Mouse (Mus musculus) thymus, postnatal 4 days (tissue): ENCODE results near the gene Kif2c.

Experiments used
- DNase-seq: peaks from one replicate; pipeline ENCODE4 v3.0.0; 2021

Gene Kif2c

GRCm38 (mm10) chr4:117133817-117134600 is 48.4 kb downstream of the Kif2c start, which contains the start of gene Plk3:
TSS of gene Plk3 (minus strand) at chr4:117133963.
- DNase-seq, result peak; percentile 98

- no peak for DNase-seq
These were observed 49.1 kb downstream of the Kif2c start for GRCm38 (mm10) chr4:117133366-117133796.

GRCm38 (mm10) chr4:117132794-117133143 is 49.7 kb downstream of the Kif2c start:
- no peak for DNase-seq

DNA sequence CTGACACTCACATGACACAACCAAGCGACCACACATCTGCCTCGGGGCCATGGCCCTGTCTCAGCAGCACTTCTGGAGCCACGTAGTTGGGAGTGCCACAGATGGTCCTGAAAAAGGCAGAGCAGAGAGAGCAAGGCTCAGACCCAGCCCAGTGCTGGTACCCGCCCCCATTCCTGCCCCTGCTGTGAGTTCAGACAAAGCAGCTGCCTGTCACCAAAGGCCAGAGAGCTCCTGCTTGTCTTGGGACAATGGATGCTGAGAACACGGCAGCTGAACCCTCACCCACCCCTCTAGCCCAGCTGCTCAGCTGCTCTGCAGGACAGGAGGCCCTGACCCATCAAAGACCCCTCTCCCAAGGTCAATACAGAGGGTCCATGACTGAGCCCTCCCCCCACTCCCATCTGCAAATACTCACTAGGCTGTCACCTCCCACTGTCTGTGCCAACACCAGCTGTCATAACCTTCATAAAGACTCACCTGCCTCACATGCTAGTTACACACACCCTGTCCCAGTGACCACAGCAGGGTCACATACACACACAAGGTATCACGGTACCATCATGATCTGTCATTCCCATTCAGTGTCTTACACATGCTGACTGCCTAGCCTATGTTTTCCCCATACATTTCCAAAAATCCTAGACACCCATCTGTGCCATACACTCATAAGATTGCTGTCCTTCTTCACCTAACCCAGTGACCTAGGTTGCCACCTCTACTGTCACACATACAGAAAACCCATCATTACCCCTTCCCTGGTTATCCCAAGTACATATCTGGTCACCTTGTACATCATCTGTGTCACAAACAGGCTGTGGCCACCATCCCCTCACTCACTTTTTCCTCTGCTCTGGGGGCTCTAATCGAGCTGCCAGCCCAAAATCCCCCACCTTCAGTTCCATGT is 50.3 kb downstream of the Kif2c start:
- no peak for DNase-seq

DNA sequence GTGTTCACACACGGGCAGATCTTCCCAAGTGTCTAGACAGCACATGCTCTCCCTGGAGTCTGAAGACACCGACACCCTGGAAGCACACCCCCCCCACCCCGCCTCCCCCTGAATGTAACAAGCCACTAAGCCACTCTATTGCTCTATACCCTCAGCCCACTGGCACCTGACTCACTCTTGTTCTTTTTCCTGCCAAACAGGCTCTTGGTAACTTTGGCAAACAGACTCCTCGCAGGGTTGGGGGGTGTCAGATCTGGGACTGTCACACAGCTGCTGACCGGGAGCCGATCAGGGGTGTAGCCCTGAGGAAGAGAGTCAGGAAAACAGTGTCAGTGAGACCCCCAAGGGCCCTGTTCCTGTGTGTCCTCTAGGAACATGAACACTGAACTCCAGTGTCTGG is 51.2 kb downstream of the Kif2c start:
- no peak for DNase-seq

DNA sequence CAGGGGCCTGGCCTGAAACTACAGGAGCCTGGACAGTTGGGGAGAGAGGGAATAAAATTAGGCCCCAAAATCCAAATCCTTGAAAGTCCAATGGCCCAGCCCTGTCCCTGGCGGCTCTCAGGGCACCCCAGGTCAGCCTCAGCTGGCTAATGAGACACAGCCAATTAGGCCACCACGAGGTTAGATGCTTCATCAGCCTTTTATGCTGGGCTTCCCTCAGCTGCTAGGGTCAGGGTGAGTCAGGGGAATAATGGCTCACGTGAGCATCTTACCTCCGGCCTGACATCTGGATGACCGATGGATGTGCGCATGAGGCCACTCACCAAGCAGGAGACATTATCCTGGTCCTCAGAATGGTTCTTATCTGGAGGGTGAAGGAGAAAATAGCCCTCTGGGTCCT is 51.6 kb downstream of the Kif2c start:
- DNase-seq, result no peak

- DNase-seq, result no peak
These were observed 54.3 kb downstream of the Kif2c start for GRCm38 (mm10) chr4:117127991-117128686.

DNA sequence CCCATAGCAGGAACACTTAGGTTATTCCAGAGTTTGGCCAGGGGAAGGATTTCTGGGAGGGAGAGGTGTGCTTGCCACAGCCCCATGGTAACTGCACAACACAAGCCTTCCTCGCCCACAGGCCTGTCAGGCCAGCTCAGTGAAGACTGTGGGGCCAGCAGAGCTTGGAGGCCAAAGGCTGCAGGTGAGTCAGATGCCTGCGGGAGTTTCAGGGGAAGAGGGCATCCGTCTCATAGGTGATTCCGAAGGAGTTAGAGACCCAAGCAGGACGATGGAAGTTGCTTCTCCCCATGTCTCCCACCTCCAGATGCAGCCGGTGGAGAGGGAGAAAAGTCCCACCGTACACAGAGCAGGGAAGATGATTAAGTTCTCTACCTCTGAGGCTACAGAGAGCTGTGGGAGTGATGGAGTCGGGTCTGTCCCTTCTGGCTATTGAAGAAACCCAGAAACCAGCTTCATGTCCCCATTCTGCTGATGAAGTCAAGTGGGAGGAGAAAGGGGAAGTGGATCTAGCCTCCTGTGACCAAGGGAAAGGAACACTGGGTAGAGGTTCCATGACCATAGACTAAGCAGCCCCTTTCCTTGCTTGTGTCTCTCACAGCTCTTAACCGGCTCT is 55.7 kb downstream of the Kif2c start, which contains the start of gene Tctex1d4:
Gene Tctex1d4, plus strand, starts transcription at position 120 of the 616 bp plus-strand sequence.
- DNase-seq, result no peak

GRCm38 (mm10) chr4:117125910-117126674 is 56.3 kb downstream of the Kif2c start:
- peak; percentile 71 for DNase-seq

GRCm38 (mm10) chr4:117125348-117125909 is 57.0 kb downstream of the Kif2c start, which contains the start of gene Btbd19:
TSS of gene Btbd19 (minus strand) at chr4:117125725.
- peak; percentile 45 for DNase-seq

- peak; percentile 70 for DNase-seq
These were observed 57.7 kb downstream of the Kif2c start for GRCm38 (mm10) chr4:117124518-117125347.

DNA sequence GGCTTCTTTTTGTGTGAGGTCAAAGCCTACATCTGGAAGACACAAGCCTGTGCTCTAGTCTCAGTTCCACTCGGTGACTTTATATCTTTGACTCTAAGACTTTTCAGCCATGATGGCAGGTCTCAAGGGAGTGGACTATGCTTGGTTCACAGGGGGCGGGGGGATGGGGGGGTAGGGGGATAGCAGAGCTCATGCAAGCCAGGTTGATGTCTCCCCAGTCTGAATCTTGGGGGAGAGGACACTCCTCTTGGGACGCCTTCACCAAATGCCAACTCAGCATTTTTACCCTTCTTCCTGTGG is 58.3 kb downstream of the Kif2c start:
- DNase-seq, result no peak

DNA sequence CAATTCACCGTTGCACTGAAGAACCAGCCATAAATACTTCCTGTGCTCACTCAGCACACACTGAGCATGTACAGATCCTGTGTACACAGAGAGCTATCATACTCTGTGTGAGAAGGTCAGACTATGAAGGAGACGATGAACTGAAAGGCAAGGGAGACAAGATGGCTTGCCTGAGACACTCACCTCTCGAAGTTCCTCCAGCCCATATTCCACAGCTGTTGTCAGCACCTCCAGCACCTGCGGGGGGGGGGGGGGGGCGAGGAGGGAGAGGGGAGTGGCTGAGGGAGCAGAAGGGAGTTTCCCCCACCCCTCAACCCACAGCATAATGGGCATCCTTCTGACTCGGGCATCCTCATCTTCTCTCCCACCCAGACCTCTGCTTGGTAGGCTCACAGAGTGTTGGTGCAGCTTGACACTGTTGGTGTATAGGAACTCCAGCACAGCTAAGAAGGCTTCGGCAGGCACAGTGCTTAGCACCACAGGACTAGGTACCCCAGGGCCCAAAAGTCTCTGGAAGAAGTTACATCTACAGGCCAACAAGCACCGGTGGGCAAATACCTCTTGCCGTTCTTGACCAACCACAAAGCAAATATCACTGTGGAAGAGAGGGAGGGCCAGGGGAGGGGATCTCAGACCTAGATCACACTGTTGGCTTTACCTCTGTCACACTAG is 58.8 kb downstream of the Kif2c start:
- DNase-seq, result no peak

- no peak for DNase-seq
These were observed 60.2 kb downstream of the Kif2c start for GRCm38 (mm10) chr4:117122209-117122608.

GRCm38 (mm10) chr4:117120445-117121414 is 61.7 kb downstream of the Kif2c start:
- peak; percentile 96 for DNase-seq

DNA sequence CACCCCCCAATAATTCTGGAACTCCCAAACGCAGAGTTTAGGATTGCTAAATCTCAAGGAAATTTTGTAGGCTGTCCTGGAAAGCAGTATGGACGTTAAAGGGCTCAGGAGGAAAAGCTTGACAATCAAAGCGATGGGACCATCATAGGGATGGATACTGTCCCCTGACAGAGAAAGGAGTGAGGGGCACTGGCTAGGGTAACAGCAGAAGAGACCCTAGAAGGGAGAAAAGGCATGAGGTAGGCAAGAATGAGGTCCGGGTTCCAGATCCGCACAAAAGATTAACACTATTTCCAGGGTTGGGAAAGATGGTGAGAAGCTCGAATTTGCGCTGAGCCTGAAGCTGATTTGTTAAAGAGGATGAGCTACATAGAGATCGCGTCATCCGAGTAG is 62.4 kb downstream of the Kif2c start:
- DNase-seq, result no peak

DNA sequence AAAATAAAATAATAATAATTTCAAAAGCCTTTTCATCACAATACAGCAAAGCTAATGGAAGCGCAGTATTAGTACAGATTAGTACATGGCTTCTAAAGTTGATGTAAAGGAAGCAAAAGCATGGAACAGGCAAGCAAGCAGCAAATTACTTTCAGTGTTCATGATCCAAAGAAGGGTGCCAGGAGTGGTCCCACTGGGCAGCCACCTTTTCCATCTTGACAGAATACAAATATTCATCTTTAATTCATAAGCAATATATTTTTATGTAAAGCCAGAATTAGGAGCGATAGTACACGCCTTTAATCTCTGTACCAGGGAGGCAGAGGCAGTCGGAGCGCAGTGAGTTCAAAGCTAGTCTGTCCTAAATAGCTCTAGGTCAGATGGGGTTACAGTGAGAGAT is 62.8 kb downstream of the Kif2c start:
- DNase-seq, result no peak

DNA sequence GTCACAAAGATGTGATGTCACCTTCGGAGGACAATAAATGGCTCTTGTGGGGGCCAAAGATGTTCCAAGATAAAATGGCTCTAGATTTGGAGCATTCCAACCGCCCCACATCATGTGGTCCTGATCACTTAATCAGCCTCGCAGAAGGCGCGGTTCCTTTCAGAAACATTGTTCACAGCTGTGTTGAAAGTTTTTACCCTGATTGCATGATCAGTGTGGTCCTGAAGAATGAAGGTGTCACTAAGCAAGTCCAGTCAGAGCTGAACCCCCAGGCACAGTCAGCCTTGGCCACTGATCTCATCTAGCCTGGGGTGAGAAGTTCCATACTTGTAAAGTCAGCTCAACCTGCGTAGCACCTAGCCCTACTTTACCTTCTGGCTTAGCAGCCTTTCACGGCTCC is 64.5 kb downstream of the Kif2c start:
- no peak for DNase-seq

GRCm38 (mm10) chr4:117115592-117115991 is 66.8 kb downstream of the Kif2c start:
- peak; percentile 74 for DNase-seq
